Mouse (Mus musculus) hindbrain, embryonic 16.5 days (tissue): ENCODE measurements around the gene Plcb3. TPM values are rescaled to one million over a fixed set of nuclear protein-coding genes. Genes with fewer than 3 reads are reported as not detected.

Experiments
- ATAC-seq: fragments of 200-750 bp; cut with Nextera tagmentation; 2 replicates; pipeline ENCODE4 v1.8.0; 2017; ENCODE audit warnings: moderate TSS enrichment, moderate library complexity
- H3K27ac ChIP-seq: fragments of 300-500 bp; sonication (generic); 2 replicates; pipeline ENCODE4 v1.5.1; 2014; ENCODE audit warnings: low read depth, mild to moderate bottlenecking, control low read depth, low read length, moderate library complexity
- H3K27me3 ChIP-seq: fragments of 300-500 bp; sonication (generic); replicated peaks from 2 replicates; pipeline ENCODE4 v1.6.1; 2014; ENCODE audit warnings: low read length; ENCODE audit not compliant: control insufficient read depth, insufficient read depth
- H3K36me3 ChIP-seq: fragments of 300-500 bp; sonication (generic); 2 replicates; pipeline ENCODE4 v1.6.1; 2014; ENCODE audit warnings: mild to moderate bottlenecking, low read length, moderate library complexity, mixed read lengths; ENCODE audit not compliant: control insufficient read depth, insufficient read depth
- H3K4me1 ChIP-seq: fragments of 300-500 bp; sonication (generic); 2 replicates; pipeline ENCODE4 v1.6.1; 2014; ENCODE audit warnings: low read depth, low read length; ENCODE audit not compliant: control insufficient read depth, insufficient read depth
- H3K4me2 ChIP-seq: fragments of 300-500 bp; sonication (generic); 2 replicates; pipeline ENCODE4 v1.6.1; 2014; ENCODE audit warnings: mild to moderate bottlenecking, low read length, control low read depth, moderate library complexity
- H3K4me3 ChIP-seq: fragments of 300-500 bp; sonication (generic); 2 replicates; pipeline ENCODE4 v1.5.1; 2014; ENCODE audit warnings: mild to moderate bottlenecking, low read length, control low read depth, moderate library complexity
- H3K9ac ChIP-seq: fragments of 300-500 bp; sonication (generic); 2 replicates; pipeline ENCODE4 v1.6.1; 2014; ENCODE audit warnings: low read depth, mild to moderate bottlenecking, control low read depth, low read length, moderate library complexity
- H3K9me3 ChIP-seq: fragments of 300-500 bp; sonication (generic); 2 replicates; pipeline ENCODE4 v1.6.1; 2014; ENCODE audit warnings: mild to moderate bottlenecking, low read length, moderate library complexity; ENCODE audit not compliant: control insufficient read depth
- WGBS: fragments of 180-500 bp; shearing (Covaris S2); extraction: QIAGEN DNeasy Blood & Tissue Kit; methylation state at CpG from one replicate; pipeline ENCODE4 v1.1.7; 2014; 5-methylcytosine and 5-hydroxymethylcytosine counted together
- polyA plus RNA-seq: library from polyadenylated mRNA; unstranded; fragments of >200 nt; fragmentation: Nextera tagmentation; extraction: Ambion mirVana; gene quantifications from 2 replicates; pipeline ENCODE4 v1.2.1, GENCODE M21; 2015

Plcb3 gene
- polyA plus RNA-seq, 1 experiment from 2014 or later, result 13.8 TPM

DNA sequence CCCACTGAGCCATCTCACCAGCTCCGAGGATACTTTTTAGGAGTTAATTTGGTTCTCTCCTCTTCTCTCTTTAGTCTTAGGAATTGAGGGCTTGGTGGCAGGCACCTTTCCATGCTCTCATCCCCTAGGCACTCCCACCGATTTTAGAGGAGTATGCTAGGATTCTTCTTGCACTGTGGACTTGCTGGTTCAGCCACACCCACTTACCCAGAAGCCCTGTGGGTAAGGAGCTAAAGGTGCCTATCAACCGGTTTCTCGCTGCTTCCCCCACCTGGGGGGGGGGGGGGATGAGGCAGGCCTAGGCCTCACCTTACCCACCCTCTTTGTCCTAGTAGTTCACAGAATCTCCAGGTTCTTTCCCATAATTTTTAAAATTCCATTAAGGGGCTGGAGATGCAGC is 28.5 kb downstream of the Plcb3 start:
- Histone ChIP-seq H3K4me2 (no peak overlapping the region), H3K9ac (no peak overlapping the region), H3K4me1 (peaks cover 20% of the 10 kb centered on the region), H3K36me3 (no peaks in the 10 kb centered on the region; the same call in 1 of the 2 replicates), H3K9me3 (no peaks in the 10 kb centered on the region), H3K4me3 (no peak overlapping the region), H3K27me3 (no peaks in the 10 kb centered on the region), H3K27ac (no peak overlapping the region)
- 56% methylated on average over 4 of the region's 4 CpGs for WGBS
- ATAC-seq, result no peak

DNA sequence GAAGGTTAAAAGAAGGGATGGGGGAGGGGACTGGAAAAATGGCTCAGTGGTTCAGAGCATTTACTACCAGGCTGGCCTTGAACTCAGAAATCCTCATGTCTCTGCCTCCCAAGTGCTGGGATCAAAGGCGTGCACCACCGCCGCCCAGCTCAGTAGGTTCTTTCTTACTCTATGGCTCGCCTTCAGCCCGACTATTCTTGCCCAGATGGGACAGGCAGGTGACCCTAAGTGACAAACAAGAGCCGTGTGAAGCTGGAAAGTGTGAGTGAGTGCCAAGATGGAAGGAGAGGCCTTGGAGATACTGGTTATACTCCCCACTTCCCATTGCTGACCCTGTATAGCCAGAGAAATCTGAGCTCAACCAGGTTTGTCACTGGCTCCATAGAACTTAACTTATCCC is 32.6 kb downstream of the Plcb3 start:
- no peaks in the 10 kb centered on the region for H3K9me3 ChIP-seq
- no peak overlapping the region for H3K9ac ChIP-seq
- WGBS, result 94% methylated on average over 6 of the region's 6 CpGs
- no peaks in the 10 kb centered on the region; the same call in 1 of the 2 replicates for H3K36me3 ChIP-seq
- ATAC-seq, result no peak
- H3K4me3 ChIP-seq, result no peak overlapping the region
- no peaks in the 10 kb centered on the region for H3K27me3 ChIP-seq
- H3K4me2 ChIP-seq, result no peak overlapping the region
- H3K4me1 ChIP-seq, result peaks cover 29% of the 10 kb centered on the region
- no peak overlapping the region for H3K27ac ChIP-seq

DNA sequence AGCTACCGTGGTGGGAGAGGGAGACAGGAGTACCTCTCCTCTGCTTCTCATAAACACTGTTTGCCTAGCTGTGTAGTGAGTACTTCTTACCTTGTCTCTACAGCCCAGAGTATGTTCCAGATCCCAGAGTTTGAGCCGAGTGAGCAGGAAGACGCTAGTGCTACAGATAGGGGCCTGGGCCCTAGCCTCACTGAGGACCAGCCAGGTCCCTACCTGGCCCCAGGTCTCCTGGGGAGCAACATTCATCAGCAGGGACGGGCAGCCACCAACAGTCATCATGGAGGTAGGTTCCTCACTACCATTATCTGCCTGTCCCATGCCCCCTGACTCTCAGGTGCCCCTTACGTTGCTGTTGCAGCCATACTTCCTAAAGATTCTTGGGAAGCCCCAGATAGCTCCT is 33.5 kb downstream of the Plcb3 start:
- Histone ChIP-seq H3K27ac (peak overlapping the region; percentile 97), H3K4me2 (peak overlapping the region; percentile 76), H3K9me3 (no peaks in the 10 kb centered on the region), H3K4me3 (peak overlapping the region; percentile 86), H3K36me3 (no peaks in the 10 kb centered on the region; the same call in 1 of the 2 replicates), H3K4me1 (peaks cover 35% of the 10 kb centered on the region), H3K9ac (peak overlapping the region; percentile 95), H3K27me3 (no peaks in the 10 kb centered on the region)
- WGBS, result 23% methylated on average over 5 of the region's 5 CpGs
- ATAC-seq, result peak; percentile 5; the same call in 1 of the 2 replicates

DNA sequence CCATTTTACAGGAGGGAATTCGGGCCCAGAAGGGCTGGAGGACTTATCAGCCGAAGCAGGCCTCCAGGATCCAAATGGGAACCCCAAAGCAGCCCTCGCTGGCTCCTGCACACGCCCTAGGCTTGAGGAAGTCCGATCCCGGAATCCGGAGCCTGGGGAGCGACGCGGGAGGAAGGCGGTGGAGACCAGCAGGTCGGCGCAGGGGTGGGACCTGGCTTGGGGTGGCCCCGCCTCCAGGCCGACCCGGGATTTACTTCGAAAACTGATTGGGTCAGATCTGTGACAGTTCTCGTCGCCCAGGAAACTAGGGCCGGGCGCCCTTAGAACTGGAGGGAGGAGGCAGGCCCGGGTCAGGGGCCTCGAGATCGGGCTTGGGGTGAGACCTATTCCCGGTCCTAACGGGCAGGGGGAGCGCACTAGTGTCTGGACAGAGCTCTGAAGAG is 34.0 kb downstream of the Plcb3 start, which contains the start of gene Gpr137:
TSS of gene Gpr137 (minus strand) at position 232 of the 443 bp plus-strand sequence.
- Histone ChIP-seq H3K4me1 (peaks cover 35% of the 10 kb centered on the region), H3K27me3 (no peaks in the 10 kb centered on the region; the same call in 1 of the 2 replicates), H3K9me3 (no peaks in the 10 kb centered on the region), H3K27ac (peak within 1 kb of the TSS; percentile 97), H3K4me3 (peak within 1 kb of the TSS; percentile 86), H3K4me2 (peak within 1 kb of the TSS; percentile 76), H3K36me3 (no peaks in the 10 kb centered on the region; the same call in 1 of the 2 replicates), H3K9ac (peak within 1 kb of the TSS; percentile 95)
- WGBS, result under 1% methylated on average over 27 of the region's 27 CpGs
- peak; percentile 81 for ATAC-seq

DNA sequence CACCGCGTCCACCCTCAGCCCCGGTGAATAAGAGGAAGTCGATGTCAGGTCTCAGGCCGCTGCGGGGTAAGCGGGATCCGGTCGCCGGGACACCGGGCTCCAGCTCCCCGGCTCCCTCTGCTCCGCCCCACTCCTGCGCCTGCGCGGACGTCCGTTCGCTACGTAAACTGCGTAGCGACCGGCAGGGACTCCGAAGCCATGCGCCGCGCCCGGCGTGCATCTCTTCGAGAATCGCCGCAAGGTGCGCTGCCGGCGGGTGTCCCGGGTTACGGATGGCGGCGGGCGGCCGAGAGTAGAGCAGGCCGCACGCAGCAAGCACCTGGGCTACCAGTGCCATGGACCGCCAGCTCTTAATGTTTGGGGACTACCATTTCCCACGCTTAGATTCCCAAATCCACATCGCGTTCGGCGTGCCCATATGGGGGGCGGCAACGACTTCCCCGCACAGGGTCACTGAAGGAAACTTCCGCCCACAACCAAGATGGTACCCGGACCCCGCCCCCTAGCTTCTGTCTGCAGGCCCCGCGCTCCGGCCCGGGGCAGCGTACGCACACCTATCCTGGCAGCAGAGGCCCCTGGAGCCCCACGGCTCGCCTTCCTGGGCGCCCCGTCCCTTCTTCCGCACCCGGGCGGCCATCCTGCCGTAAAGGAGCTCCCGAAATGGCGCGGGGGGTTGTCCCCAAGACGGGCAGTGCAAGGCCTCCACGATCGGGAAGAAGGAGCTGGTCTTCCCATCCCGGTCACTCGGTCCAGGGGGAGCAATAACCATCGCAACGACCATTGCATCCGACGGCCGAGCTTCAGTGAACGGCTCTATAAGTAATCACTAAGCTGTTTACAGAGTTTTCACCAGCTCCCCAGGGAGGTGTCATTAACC is 34.7 kb downstream of the Plcb3 start, which contains the start of gene Bad:
TSS of gene Bad (plus strand) at position 490 of the 877 bp plus-strand sequence.
- Histone ChIP-seq H3K4me1 (peaks cover 35% of the 10 kb centered on the region), H3K36me3 (no peaks in the 10 kb centered on the region), H3K27me3 (peaks cover 3% of the 10 kb centered on the region; the same call in 1 of the 2 replicates), H3K27ac (peak within 1 kb of the TSS; percentile 97), H3K9me3 (no peaks in the 10 kb centered on the region), H3K4me2 (peak within 1 kb of the TSS; percentile 76), H3K4me3 (peak within 1 kb of the TSS; percentile 86), H3K9ac (peak within 1 kb of the TSS; percentile 95)
- WGBS, result under 1% methylated on average over 82 of the region's 83 CpGs
- peak; percentile 83 for ATAC-seq

DNA sequence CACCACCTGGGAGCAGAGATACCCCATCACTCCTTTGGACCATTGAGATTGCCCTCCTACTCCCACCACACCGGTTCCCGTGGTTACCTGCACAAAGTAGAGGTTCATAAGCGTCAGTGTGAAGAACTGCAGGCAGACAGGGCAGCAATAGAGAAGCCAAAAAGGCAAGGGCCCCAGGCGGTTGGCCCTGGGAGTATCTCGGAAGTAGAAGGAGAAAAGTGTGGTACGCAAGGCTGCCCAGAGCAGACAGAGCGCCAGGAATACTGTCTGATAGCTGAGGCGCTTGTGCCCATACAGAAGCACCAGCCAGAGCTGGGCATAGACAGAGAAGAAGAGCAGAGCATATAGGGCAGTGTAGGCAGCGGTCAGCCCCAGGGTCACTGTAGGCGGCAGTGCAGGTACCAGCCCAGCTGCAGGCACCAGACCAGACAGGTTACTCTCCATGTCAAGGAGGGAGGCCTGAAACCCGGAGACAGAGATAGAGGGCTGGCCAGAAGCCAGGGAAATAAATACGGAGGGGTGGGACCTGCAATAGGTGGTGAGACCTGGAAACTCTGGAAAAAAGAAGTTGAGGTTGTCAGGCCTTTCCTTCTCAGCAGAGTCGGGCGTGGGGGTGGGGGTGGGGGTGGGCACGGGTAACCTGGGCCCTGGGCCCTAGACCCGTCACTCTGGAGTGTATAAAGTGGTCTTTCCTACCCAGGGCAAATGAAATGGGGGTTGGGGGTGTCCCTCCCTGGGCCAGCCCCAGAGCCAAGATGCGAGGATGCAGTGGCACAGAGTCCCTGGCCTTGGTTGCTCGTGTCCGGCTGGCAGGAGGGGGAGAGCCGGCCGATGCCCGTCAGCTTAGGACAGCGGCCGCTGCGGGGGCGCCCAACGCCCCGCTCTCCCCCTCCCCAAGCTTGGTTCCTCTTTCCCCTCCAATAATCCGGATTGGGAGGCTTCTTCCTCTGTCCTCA is 35.6 kb downstream of the Plcb3 start:
- Histone ChIP-seq H3K9me3 (no peaks in the 10 kb centered on the region), H3K27me3 (peaks cover 10% of the 10 kb centered on the region), H3K4me1 (peaks cover 35% of the 10 kb centered on the region), H3K4me3 (peak overlapping the region; percentile 86), H3K9ac (peak overlapping the region; percentile 95), H3K4me2 (peak overlapping the region; percentile 76), H3K36me3 (no peaks in the 10 kb centered on the region), H3K27ac (peak overlapping the region; percentile 97)
- ATAC-seq, result peak; percentile 7
- 19% methylated on average over 29 of the region's 29 CpGs for WGBS

DNA sequence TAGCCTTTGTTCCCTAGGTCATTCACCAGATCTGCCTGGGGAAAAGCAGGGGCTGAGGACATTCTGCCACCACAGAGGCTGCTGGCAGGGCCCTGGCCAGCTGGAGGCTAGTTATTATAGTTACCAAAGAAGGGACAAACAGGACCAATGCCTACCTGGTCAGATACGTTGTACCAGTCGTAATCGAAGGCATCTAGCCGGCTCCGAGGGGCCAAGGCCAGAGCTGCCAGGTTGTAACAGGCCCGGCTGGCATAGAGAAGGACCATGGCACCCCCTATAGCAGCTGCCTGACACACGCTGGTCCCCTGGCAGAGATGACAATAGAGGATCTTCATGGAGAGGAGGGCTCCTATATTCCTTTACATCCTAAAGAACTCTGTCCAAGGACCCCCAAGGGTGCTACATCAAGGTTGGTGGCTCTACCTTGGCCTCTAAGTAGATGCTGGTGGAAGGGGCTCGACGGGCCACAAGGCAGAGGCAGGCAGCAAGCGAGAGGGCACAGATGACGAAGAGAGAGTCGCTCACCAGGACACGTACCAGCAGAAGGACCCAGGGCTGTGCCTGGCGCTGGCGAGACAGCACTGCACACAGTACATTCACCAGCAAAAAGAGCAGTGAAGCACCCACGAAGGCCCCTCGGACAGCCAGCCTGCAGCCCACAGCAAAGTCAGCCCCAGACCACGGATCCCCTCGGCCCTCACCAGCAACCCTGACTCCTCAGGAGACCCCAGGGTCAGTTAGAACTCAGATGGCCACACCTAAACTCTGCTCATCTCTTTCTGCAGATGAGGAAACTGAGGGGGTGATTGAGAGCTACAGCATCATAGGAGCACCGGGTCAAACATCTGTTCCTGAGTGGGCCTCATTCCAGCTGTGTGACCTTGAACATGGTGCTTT is 36.9 kb downstream of the Plcb3 start:
- no peak overlapping the region for H3K27ac ChIP-seq
- peak overlapping the region; percentile 95 for H3K9ac ChIP-seq
- peaks cover 11% of the 10 kb centered on the region for H3K27me3 ChIP-seq
- no peaks in the 10 kb centered on the region for H3K9me3 ChIP-seq
- no peak for ATAC-seq
- peaks cover 38% of the 10 kb centered on the region for H3K4me1 ChIP-seq
- peak overlapping the region; percentile 76 for H3K4me2 ChIP-seq
- 88% methylated on average over 20 of the region's 20 CpGs for WGBS
- peak overlapping the region; percentile 86 for H3K4me3 ChIP-seq
- no peaks in the 10 kb centered on the region for H3K36me3 ChIP-seq
